In genomic region chr3:20794256-20794655, GRCm38 (mm10) we compare ENCODE assay signal across 11 mouse cellular contexts.
DNase-seq lines count a peak whose midpoint lies in the region; ATAC-seq lines count a peak whose summit lies in the region.
"Had no signal": no experiment of that assay in that cellular context is flagged by ENCODE, and none has a peak within 500 bp of the region (broad histone marks: within the 10 kb centered on the region; RNA-seq: fewer than 3 reads in every experiment).

No protein-coding gene starts in this region.

- 33% methylated on average over 1 of the region's 1 CpGs for WGBS in hindbrain, embryonic 14.5 days
- WGBS in hindbrain, embryonic 10.5 days, result 63% methylated on average over 1 of the region's 1 CpGs
- WGBS in kidney, embryonic 16.5 days, result 76% methylated on average over 1 of the region's 1 CpGs

- no peak for ATAC-seq in hindbrain, embryonic 14.5 days (ENCODE audit: low FRiP score)
- no peak for ATAC-seq in kidney, embryonic 16.5 days (ENCODE audit: low FRiP score, low TSS enrichment)

- DNase-seq in hindbrain, embryonic 14.5 days (ENCODE audit: low spot score), result peak; percentile 34
- DNase-seq in hindbrain, embryonic 10.5 days (ENCODE audit: low spot score), result no peak
- DNase-seq in right cerebral cortex, postnatal 10 days (ENCODE audit: low spot score in 2 of 2), result peak; percentile 34 to 46
- no peak for DNase-seq in right cerebral cortex, postnatal 14 days
- peak; percentile 53 to 74 for DNase-seq in cerebellum, postnatal 25 days
- no peak for DNase-seq in adrenal gland, adult 2 months
- DNase-seq: kidney, adult 11 months; thymus, postnatal 25 days had no signal

- H3K9ac ChIP-seq in hindbrain, embryonic 14.5 days, result no peak overlapping the region
- H3K9ac ChIP-seq in kidney, embryonic 16.5 days (replicated peaks; ENCODE audit: low read length), result no peak overlapping the region
- H3K9ac ChIP-seq: heart, embryonic 15.5 days; limb, embryonic 15.5 days had no signal

- H3K36me3 ChIP-seq in hindbrain, embryonic 14.5 days (replicated peaks; ENCODE audit: control insufficient read depth, insufficient read depth), result no peaks in the 10 kb centered on the region
- H3K36me3 ChIP-seq in hindbrain, embryonic 10.5 days, result no peaks in the 10 kb centered on the region
- no peaks in the 10 kb centered on the region for H3K36me3 ChIP-seq in kidney, embryonic 16.5 days (ENCODE audit: insufficient read depth, low read length)
- H3K36me3 ChIP-seq: heart, embryonic 15.5 days; limb, embryonic 15.5 days had no signal

- no peak overlapping the region for H3K27ac ChIP-seq in hindbrain, embryonic 14.5 days
- H3K27ac ChIP-seq in hindbrain, embryonic 10.5 days, result no peak overlapping the region
- no peak overlapping the region for H3K27ac ChIP-seq in kidney, embryonic 16.5 days (ENCODE audit: low read length)
- H3K27ac ChIP-seq: heart, embryonic 15.5 days; limb, embryonic 15.5 days had no signal

- no peaks in the 10 kb centered on the region for H3K9me3 ChIP-seq in hindbrain, embryonic 14.5 days (ENCODE audit: control insufficient read depth, low read length)
- H3K9me3 ChIP-seq in hindbrain, embryonic 10.5 days, result no peaks in the 10 kb centered on the region
- H3K9me3 ChIP-seq in kidney, embryonic 16.5 days (ENCODE audit: low read length), result no peaks in the 10 kb centered on the region
- H3K9me3 ChIP-seq: heart, embryonic 15.5 days; limb, embryonic 15.5 days had no signal

- H3K4me2 ChIP-seq in hindbrain, embryonic 14.5 days (replicated peaks), result no peak overlapping the region
- H3K4me2 ChIP-seq in kidney, embryonic 16.5 days (replicated peaks; ENCODE audit: low read depth, low read length), result no peak overlapping the region
- H3K4me2 ChIP-seq: heart, embryonic 15.5 days; limb, embryonic 15.5 days had no signal

- H3K4me1 ChIP-seq in hindbrain, embryonic 14.5 days (replicated peaks; ENCODE audit: control insufficient read depth, insufficient read depth, low read length), result 0 out of 2 replicates have a peak, but pooled peaks cover 3% of the 10 kb centered on the region
- H3K4me1 ChIP-seq in hindbrain, embryonic 10.5 days (replicated peaks), result no peaks in the 10 kb centered on the region
- no peaks in the 10 kb centered on the region for H3K4me1 ChIP-seq in kidney, embryonic 16.5 days (ENCODE audit: insufficient read depth, low read length)
- H3K4me1 ChIP-seq: heart, embryonic 15.5 days; limb, embryonic 15.5 days had no signal

- H3K4me3 ChIP-seq in hindbrain, embryonic 14.5 days (replicated peaks; ENCODE audit: low read length), result no peak overlapping the region
- no peak overlapping the region for H3K4me3 ChIP-seq in hindbrain, embryonic 10.5 days
- H3K4me3 ChIP-seq in kidney, embryonic 16.5 days (ENCODE audit: low read length), result no peak overlapping the region
- H3K4me3 ChIP-seq: heart, embryonic 15.5 days; limb, embryonic 15.5 days had no signal

- no peaks in the 10 kb centered on the region for H3K27me3 ChIP-seq in hindbrain, embryonic 14.5 days (ENCODE audit: control insufficient read depth, insufficient read depth, low read length)
- H3K27me3 ChIP-seq in hindbrain, embryonic 10.5 days (ENCODE audit: insufficient read depth, poor library complexity, severe bottlenecking), result no peaks in the 10 kb centered on the region
- H3K27me3 ChIP-seq in kidney, embryonic 16.5 days (ENCODE audit: insufficient read depth, low read length), result no peaks in the 10 kb centered on the region
- H3K27me3 ChIP-seq: heart, embryonic 15.5 days; limb, embryonic 15.5 days had no signal

Comparison
In these comparisons a context has a peak if more than half of its experiments do, and no peak if none do; other contexts are left out.
1. DNase-seq: peak in hindbrain, embryonic 14.5 days (single experiment), right cerebral cortex, postnatal 10 days (2 of 2) and cerebellum, postnatal 25 days (2 of 2); none in hindbrain, embryonic 10.5 days (single experiment), right cerebral cortex, postnatal 14 days (single experiment) and adrenal gland, adult 2 months (single experiment).